Mouse (Mus musculus) retina, postnatal 1 day (tissue): ENCODE data around the gene Nme9.

ENCODE experiments used
- DNase-seq: peaks from one replicate; pipeline ENCODE4 v3.0.0-alpha.2; 2012

Nme9 gene

GRCm38 (mm10) chr9:99451161-99451560, at the start of gene Nme9:
TSS of gene Nme9 (plus strand) at chr9:99451475.
- DNase-seq = peak; percentile 42

GRCm38 (mm10) chr9:99409280-99409679, 42.0 kb upstream of the Nme9 start:
- no peak for DNase-seq

GRCm38 (mm10) chr9:99411093-99411492, 40.2 kb upstream of the Nme9 start:
- DNase-seq = no peak

GRCm38 (mm10) chr9:99411785-99412184, 39.5 kb upstream of the Nme9 start:
- DNase-seq = no peak

- no peak for DNase-seq
Measured at GRCm38 (mm10) chr9:99416809-99417208, 34.5 kb upstream of the Nme9 start.

- no peak for DNase-seq
Measured at GRCm38 (mm10) chr9:99417288-99417846, 33.9 kb upstream of the Nme9 start.

GRCm38 (mm10) chr9:99418377-99418776, 32.9 kb upstream of the Nme9 start:
- DNase-seq = no peak

GRCm38 (mm10) chr9:99419951-99420701, 31.1 kb upstream of the Nme9 start:
- DNase-seq = no peak

GRCm38 (mm10) chr9:99421914-99422313, 29.4 kb upstream of the Nme9 start:
- no peak for DNase-seq

GRCm38 (mm10) chr9:99423692-99424573, 27.3 kb upstream of the Nme9 start:
- no peak for DNase-seq

GRCm38 (mm10) chr9:99424574-99424863, 26.8 kb upstream of the Nme9 start:
- DNase-seq = no peak

GRCm38 (mm10) chr9:99425262-99425661, 26.0 kb upstream of the Nme9 start:
- no peak for DNase-seq

- DNase-seq = no peak
Measured at GRCm38 (mm10) chr9:99428601-99429331, 22.5 kb upstream of the Nme9 start.

GRCm38 (mm10) chr9:99429845-99430244, 21.4 kb upstream of the Nme9 start:
- no peak for DNase-seq

GRCm38 (mm10) chr9:99430806-99431205, 20.5 kb upstream of the Nme9 start:
- DNase-seq = no peak

- DNase-seq = no peak
Measured at GRCm38 (mm10) chr9:99431346-99431745, 19.9 kb upstream of the Nme9 start.

GRCm38 (mm10) chr9:99431963-99432362, 19.3 kb upstream of the Nme9 start:
- DNase-seq = no peak

- no peak for DNase-seq
Measured at GRCm38 (mm10) chr9:99432478-99432877, 18.8 kb upstream of the Nme9 start.

GRCm38 (mm10) chr9:99434892-99435618, 16.2 kb upstream of the Nme9 start:
- peak; percentile 45 for DNase-seq

GRCm38 (mm10) chr9:99435619-99436181, 15.6 kb upstream of the Nme9 start:
- DNase-seq = peak; percentile 90

- DNase-seq = peak; percentile 83
Measured at GRCm38 (mm10) chr9:99436182-99437030, 14.9 kb upstream of the Nme9 start.
